Mouse (Mus musculus): ENCODE measurements around the gene Nav1.

Gene Nav1

GRCm38 (mm10) chr1:135615715-135616641, 8.9 kb upstream of the Nav1 start:
- peak; percentile 33 for DNase-seq

- no peak for DNase-seq
These were observed 2.5 kb upstream of the Nav1 start for GRCm38 (mm10) chr1:135609621-135610020.

GRCm38 (mm10) chr1:135606355-135607015, 610 bp downstream of the Nav1 start:
- DNase-seq: no peak

GRCm38 (mm10) chr1:135605530-135605929, 1.6 kb downstream of the Nav1 start:
- no peak for DNase-seq

- DNase-seq: no peak
These were observed 2.6 kb downstream of the Nav1 start for GRCm38 (mm10) chr1:135604361-135605052.

- DNase-seq: no peak
These were observed 3.8 kb downstream of the Nav1 start for GRCm38 (mm10) chr1:135603121-135603870.

- no peak for DNase-seq
These were observed 6.8 kb downstream of the Nav1 start for GRCm38 (mm10) chr1:135600023-135601005.

GRCm38 (mm10) chr1:135598251-135598879, 8.7 kb downstream of the Nav1 start:
- no peak for DNase-seq

- no peak for DNase-seq
These were observed 12.7 kb downstream of the Nav1 start for GRCm38 (mm10) chr1:135594279-135594903.

- no peak for DNase-seq
These were observed 13.4 kb downstream of the Nav1 start for GRCm38 (mm10) chr1:135593560-135594278.

GRCm38 (mm10) chr1:135590776-135591175, 16.3 kb downstream of the Nav1 start:
- no peak for DNase-seq

- DNase-seq: no peak
These were observed 18.1 kb downstream of the Nav1 start for GRCm38 (mm10) chr1:135588973-135589372.

- no peak for DNase-seq
These were observed 20.2 kb downstream of the Nav1 start for GRCm38 (mm10) chr1:135586903-135587302.

- DNase-seq: peak; percentile 30
These were observed 21.5 kb downstream of the Nav1 start for GRCm38 (mm10) chr1:135585573-135585972.

GRCm38 (mm10) chr1:135584587-135585541, 22.2 kb downstream of the Nav1 start:
- DNase-seq: peak; percentile 10

GRCm38 (mm10) chr1:135583678-135584515, 23.2 kb downstream of the Nav1 start:
- DNase-seq: no peak

- no peak for DNase-seq
These were observed 23.9 kb downstream of the Nav1 start for GRCm38 (mm10) chr1:135583081-135583677.

Data from thymus, postnatal 25 days (tissue).